Comparison of ENCODE assay signal across 1 mouse cellular context in the genomic region with DNA sequence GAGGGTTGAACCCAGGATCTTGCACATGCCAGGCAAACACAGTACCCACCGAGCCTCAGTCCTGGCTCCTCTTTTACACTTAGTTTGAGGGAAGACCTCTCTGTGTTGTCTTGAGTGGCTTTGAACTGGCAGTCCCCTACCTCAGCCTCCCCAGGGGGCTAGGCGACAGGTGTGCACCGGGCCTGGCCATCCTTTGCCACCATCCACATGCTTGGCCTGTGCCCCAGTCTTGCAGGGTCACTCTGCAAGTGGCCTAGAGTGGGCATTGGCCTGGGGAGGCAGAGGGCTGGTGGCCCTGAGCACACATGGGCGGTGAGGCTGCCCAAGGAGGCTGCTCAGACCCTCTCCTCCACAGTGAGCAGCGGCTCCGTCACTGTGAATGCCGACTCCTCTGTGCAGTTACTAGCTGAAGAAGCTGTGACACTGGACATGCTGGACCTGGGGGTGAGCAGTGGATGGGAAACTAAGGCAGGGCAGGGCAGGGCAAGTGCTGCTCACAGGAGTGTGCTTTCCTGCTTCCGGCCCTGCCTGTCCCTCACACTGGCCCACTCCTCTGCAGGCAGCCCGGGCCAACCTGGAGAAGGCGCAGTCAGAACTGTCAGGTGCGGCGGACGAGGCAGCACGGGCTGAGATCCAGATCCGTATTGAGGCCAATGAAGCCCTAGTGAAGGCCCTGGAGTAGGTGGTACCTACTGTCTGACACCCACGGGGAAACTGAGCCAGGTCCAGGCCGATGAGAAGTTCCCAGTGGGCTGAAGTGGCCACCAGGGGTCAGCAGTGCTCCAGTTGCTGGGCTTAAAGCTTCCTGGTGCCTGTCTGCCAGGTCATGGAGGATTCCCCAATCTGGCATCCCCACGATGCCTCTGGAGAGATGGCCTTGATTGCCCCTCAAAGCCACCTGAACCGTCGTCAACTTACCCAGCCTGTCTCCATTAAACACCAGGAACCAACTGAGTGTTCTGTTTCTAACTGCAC.
TF ChIP-seq lines count a peak whose summit lies in the region.

No protein-coding gene starts in this region.

TF ChIP-seq in CH12.LX, 34 proteins besides CTCF, POLR2A, EP300 and RAD21 (continued from another document):
- TF ChIP-seq MAFK (IDR thresholded peaks at IDR 0.05; ENCODE audit: insufficient replicate concordance, low read length): no peak
- TF ChIP-seq ZKSCAN1 (IDR thresholded peaks at IDR 0.05; ENCODE audit: borderline replicate concordance, low read depth, low read length): no peak
- no peak for TF ChIP-seq RCOR1 (conservative IDR thresholded peaks at IDR 0.05; ENCODE audit: low read depth, low read length)
- TF ChIP-seq SMC3 (IDR thresholded peaks at IDR 0.05; ENCODE audit: low read depth, low read length): peak; percentile 94
- TF ChIP-seq MYC (IDR thresholded peaks at IDR 0.05; ENCODE audit: low read depth, low read length): no peak
- no peak for TF ChIP-seq ETS1 (conservative IDR thresholded peaks at IDR 0.05; ENCODE audit: low read depth, low read length)
- TF ChIP-seq JUN (IDR thresholded peaks at IDR 0.05; ENCODE audit: insufficient read depth, low read depth, low read length): no peak
- TF ChIP-seq BHLHE40 (IDR thresholded peaks at IDR 0.05; ENCODE audit: low read depth, low read length): no peak
- no peak for TF ChIP-seq MEF2A (IDR thresholded peaks at IDR 0.05; ENCODE audit: borderline replicate concordance, low read depth, low read length)
- no peak for TF ChIP-seq UBTF (IDR thresholded peaks at IDR 0.05; ENCODE audit: low read depth, low read length)
- peak; percentile 68 for TF ChIP-seq ZC3H11A (IDR thresholded peaks at IDR 0.05; ENCODE audit: low read depth, low read length)
- no peak for TF ChIP-seq E2F4 (IDR thresholded peaks at IDR 0.05; ENCODE audit: insufficient replicate concordance, low read depth, low read length)
- peak; percentile 40; the same call in 1 of the 2 replicates for TF ChIP-seq ELF1 (IDR thresholded peaks at IDR 0.05; ENCODE audit: low read depth, low read length)
- no peak for TF ChIP-seq ZMIZ1 (IDR thresholded peaks at IDR 0.05; ENCODE audit: low read depth, low read length)
- no peak for TF ChIP-seq JUND (conservative IDR thresholded peaks at IDR 0.05; ENCODE audit: low read depth, low read length)
- TF ChIP-seq PAX5 (IDR thresholded peaks at IDR 0.05; ENCODE audit: low read length): no peak
- no peak for TF ChIP-seq NELFE (IDR thresholded peaks at IDR 0.05; ENCODE audit: low read depth, low read length)
- TF ChIP-seq KAT2A (IDR thresholded peaks at IDR 0.05; ENCODE audit: insufficient replicate concordance, low read length): no peak
- no peak for TF ChIP-seq USF2 (conservative IDR thresholded peaks at IDR 0.05; ENCODE audit: low read depth, low read length)
- TF ChIP-seq HCFC1 (IDR thresholded peaks at IDR 0.05; ENCODE audit: low read depth, low read length): no peak
- TF ChIP-seq POLR2AphosphoS2 (IDR thresholded peaks at IDR 0.05; ENCODE audit: low read depth, low read length): no peak
- TF ChIP-seq TBP (conservative IDR thresholded peaks at IDR 0.05; ENCODE audit: low read depth, low read length): no peak
- no peak for TF ChIP-seq MXI1 (IDR thresholded peaks at IDR 0.05; ENCODE audit: low read depth, low read length)
- no peak for TF ChIP-seq CHD2 (IDR thresholded peaks at IDR 0.05; ENCODE audit: low read length)
- TF ChIP-seq IRF4 (IDR thresholded peaks at IDR 0.05; ENCODE audit: low read depth, low read length): peak; percentile 19; the same call in 1 of the 2 replicates
- no peak for TF ChIP-seq MAZ (IDR thresholded peaks at IDR 0.05; ENCODE audit: low read depth, low read length)
TF ChIP-seq in CH12.LX: peak in this region for 4.
